In the genomic region with DNA sequence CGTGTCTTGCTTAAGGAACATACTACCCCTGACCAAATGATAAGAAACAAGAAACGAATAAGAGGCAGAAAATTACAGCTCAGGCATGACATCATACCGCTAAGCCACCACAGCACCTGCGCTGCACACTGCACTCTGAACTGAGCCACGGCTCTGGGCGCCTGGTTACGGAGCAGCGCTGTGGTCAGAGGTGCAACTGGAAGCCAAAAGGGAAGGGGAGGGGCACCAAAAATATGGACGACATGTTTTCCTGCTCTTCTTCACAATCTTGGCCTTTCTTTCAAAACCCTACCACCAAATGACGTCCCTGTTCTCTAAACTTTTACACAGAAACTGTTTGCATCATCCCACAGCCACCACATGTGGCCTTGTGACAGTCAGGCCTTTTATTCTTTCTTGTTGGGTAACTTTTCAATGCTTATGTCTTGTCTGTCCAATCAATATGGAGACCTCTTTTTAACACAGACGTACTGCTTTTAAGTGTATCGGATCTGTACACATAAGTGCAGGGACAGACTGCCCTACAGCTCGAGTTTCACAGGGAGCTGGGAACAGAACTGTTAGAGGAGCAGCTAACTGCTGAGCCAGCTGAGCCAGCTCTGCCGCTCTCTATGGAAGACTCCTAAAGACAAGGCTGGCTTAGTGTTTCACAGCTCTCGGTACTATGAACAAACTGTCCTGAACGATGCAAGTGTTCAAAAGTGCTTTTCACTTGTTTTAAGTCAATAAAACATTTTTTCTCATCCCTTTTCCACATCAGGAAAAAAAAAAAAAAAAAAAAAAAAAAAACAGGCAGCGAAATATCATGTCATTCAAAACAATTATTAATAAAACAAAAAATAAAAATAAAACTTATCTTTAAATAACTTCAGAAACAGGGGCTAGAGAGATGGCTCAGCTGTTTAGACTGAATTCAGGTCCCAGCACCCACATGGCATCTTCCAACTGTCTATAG, we compare ENCODE assay signal across 8 mouse cellular contexts. TPM values are rescaled to one million over a fixed set of nuclear protein-coding genes. Genes with fewer than 3 reads are reported as not detected.
A peak's percentile ranks its signal among the peaks of the same experiment; 100 is the strongest.
DNase-seq lines count a peak whose midpoint lies in the region; ATAC-seq and TF ChIP-seq lines count a peak whose summit lies in the region.

No protein-coding gene starts in this region.

- peaks cover 48% of the 10 kb centered on the region for H3K4me1 ChIP-seq in embryonic fibroblast, embryonic 13.5 days (ENCODE audit: control insufficient read depth, insufficient read depth, low read length)
- peaks cover 36% of the 10 kb centered on the region for H3K4me1 ChIP-seq in megakaryocyte, embryonic 14.5 days
- no peaks in the 10 kb centered on the region for H3K4me1 ChIP-seq in midbrain, embryonic 15.5 days
- 0 out of 2 replicates have a peak, but pooled peaks cover 3% of the 10 kb centered on the region for H3K4me1 ChIP-seq in forebrain, embryonic 15.5 days

- H3K27ac ChIP-seq in embryonic fibroblast, embryonic 13.5 days (ENCODE audit: insufficient read depth, low read length) = peak overlapping the region; percentile 30; the same call in 1 of the 2 replicates
- no peak overlapping the region for H3K27ac ChIP-seq in midbrain, embryonic 15.5 days
- no peak overlapping the region for H3K27ac ChIP-seq in forebrain, embryonic 15.5 days (replicated peaks)

- 77% methylated on average over 17 of the region's 17 CpGs for WGBS in midbrain, embryonic 15.5 days
- WGBS in forebrain, embryonic 15.5 days = 80% methylated on average over 17 of the region's 17 CpGs

- no peak for ATAC-seq in midbrain, embryonic 15.5 days (replicated peaks)
- ATAC-seq in forebrain, embryonic 15.5 days (replicated peaks) = no peak

- peaks cover 16% of the 10 kb centered on the region for H3K27me3 ChIP-seq in megakaryocyte, embryonic 14.5 days (replicated peaks)
- H3K27me3 ChIP-seq in midbrain, embryonic 15.5 days (replicated peaks) = no peaks in the 10 kb centered on the region
- H3K27me3 ChIP-seq in forebrain, embryonic 15.5 days = no peaks in the 10 kb centered on the region

- no peak overlapping the region for H3K4me3 ChIP-seq in embryonic fibroblast, embryonic 13.5 days (ENCODE audit: insufficient read depth, low read length)
- peak overlapping the region; percentile 42 for H3K4me3 ChIP-seq in megakaryocyte, embryonic 14.5 days (replicated peaks)
- no peak overlapping the region for H3K4me3 ChIP-seq in midbrain, embryonic 15.5 days
- no peak overlapping the region for H3K4me3 ChIP-seq in forebrain, embryonic 15.5 days

- no peaks in the 10 kb centered on the region for H3K9me3 ChIP-seq in megakaryocyte, embryonic 14.5 days
- no peaks in the 10 kb centered on the region for H3K9me3 ChIP-seq in midbrain, embryonic 15.5 days
- H3K9me3 ChIP-seq in forebrain, embryonic 15.5 days = no peaks in the 10 kb centered on the region

- peaks cover 16% of the 10 kb centered on the region for H3K36me3 ChIP-seq in megakaryocyte, embryonic 14.5 days (replicated peaks; ENCODE audit: low read length)
- no peaks in the 10 kb centered on the region for H3K36me3 ChIP-seq in midbrain, embryonic 15.5 days (replicated peaks)
- H3K36me3 ChIP-seq in forebrain, embryonic 15.5 days = no peaks in the 10 kb centered on the region

- H3K4me2 ChIP-seq in midbrain, embryonic 15.5 days = no peak overlapping the region
- H3K4me2 ChIP-seq in forebrain, embryonic 15.5 days (replicated peaks) = no peak overlapping the region

- no peak for TF ChIP-seq CTCF in embryonic fibroblast, embryonic 13.5 days (IDR thresholded peaks at IDR 0.05; ENCODE audit: borderline replicate concordance, insufficient read depth, low read length)

- no peak overlapping the region for H3K9ac ChIP-seq in midbrain, embryonic 15.5 days
- H3K9ac ChIP-seq in forebrain, embryonic 15.5 days (replicated peaks) = no peak overlapping the region

- peak; percentile 33 for DNase-seq in adrenal gland, adult 2 months
- no peak for DNase-seq in adrenal gland, postnatal 10 days
- peak; percentile 71 to 74 for DNase-seq in B cell, adult 2 months
- no peak for DNase-seq in retina, postnatal 1 day

- TF ChIP-seq POLR2A in embryonic fibroblast, embryonic 13.5 days (IDR thresholded peaks at IDR 0.05; ENCODE audit: low read depth, low read length) = no peak

RNA-seq across cellular contexts. Expression of a gene that starts 43.3 kb away (rescaled TPM):
- 10 to 100 TPM; 84.8 to 88.4 TPM for total RNA-seq in adrenal gland, adult 2 months (2021)
- 15.7 and 19.1 TPM in 2 replicates for polyA plus RNA-seq in adrenal gland, adult 2 months (2012; rRNA removed)
- 10 to 100 TPM; 76.2 to 86.8 TPM for total RNA-seq in adrenal gland, postnatal 10 days (2021)
- polyA plus RNA-seq in embryonic fibroblast, embryonic 13.5 days (2011; ENCODE audit: insufficient read length, low read depth, missing spikeins) = 206 and 311 TPM in 2 replicates
- 2.0 and 2.2 TPM in 2 replicates for polyA plus RNA-seq in megakaryocyte, embryonic 14.5 days (2012; ENCODE audit: insufficient read depth, low replicate concordance)
- 22.0 and 22.1 TPM in 2 replicates for polyA plus RNA-seq in midbrain, embryonic 15.5 days (2015; fragmentation: Nextera tagmentation; extraction: Ambion mirVana)
- 21.7 and 23.3 TPM in 2 replicates for polyA plus RNA-seq in forebrain, embryonic 15.5 days (2015; fragmentation: Nextera tagmentation; extraction: Ambion mirVana)

Comparison
In these comparisons a context has a peak if more than half of its experiments do, and no peak if none do; other contexts are left out.
1. DNase-seq: peak in adrenal gland, adult 2 months (single experiment) and B cell, adult 2 months (2 of 2); none in adrenal gland, postnatal 10 days (single experiment) and retina, postnatal 1 day (single experiment).